Mouse (Mus musculus): ENCODE results near the gene Zcchc24.

The Zcchc24 gene

DNA sequence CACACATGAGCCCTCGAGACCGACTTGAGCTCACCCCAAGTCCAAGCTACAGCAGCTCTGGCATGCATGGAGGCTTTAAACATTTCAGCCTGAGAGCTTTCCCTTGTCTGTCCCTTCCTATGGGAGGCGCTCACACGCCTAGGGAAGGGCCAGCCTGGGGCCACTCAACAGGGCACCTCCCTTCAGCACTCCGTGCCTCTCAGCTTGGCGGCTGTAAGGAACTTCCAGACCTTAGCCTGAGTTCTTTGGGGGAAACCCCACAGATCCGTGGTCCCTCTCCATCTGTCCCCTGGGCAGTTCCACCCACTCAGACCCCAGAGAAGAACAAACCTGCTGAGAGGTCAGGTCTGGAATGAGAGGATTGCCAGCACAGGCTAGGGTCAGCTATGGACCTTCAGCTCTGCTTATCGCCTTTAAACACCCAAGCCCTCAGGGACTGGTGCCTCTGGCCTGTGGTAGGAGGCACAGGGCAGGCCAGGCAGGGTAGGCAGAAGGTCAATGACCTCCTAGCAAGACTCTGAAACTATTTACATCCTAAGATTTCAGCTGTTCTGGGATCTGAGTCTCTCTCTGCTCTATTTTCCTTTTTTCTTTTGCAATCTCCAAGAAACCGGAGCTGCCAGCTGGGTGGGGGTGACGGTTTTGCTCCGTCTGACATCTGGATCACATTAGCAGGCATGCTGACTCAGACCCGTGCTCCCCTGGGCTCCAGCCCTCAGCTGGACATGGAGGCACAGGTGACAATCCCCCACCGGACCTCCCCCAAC, 19.5 kb downstream of the Zcchc24 start:
- no peak for DNase-seq (ENCODE audit: low read depth in 2 of 2, low spot score in 2 of 2)

DNA sequence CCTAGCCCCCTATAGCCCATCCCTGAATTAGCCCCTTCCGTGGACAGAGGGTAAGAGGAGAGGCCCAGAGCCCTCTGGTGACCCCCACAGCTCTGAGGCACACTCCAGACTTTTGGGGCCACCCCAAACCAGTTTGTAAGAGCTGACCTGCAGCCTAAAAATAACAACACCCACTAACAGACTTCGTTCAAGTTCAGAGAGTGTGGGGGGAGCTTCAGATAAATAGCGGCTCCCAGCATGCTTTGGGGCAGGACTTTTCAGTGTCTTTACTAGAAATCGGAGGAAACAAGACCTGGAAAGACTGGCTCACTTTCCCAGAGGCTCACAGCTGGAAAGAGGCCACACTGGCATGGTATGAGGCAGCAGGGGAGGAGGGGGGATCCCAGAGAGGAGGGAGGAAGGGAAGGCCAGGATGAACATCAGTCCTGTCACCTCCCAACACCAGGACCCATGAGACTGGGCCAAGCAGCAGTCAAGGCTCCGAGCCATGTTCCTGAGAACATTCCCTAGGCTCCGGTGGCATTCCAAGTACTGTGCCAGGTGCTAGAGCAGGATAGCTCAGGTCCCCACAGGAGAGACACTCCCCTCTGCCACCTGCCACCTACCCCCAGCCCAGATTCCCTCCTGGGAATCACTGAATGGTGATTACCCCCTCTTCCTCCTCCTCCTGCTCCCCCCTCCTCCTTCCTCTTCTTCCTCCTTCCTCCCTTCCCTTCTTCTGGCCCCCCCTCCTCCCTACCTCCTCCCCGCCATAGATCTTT, 20.7 kb downstream of the Zcchc24 start:
- DNase-seq (ENCODE audit: low read depth in 2 of 2, low spot score in 2 of 2): no peak

DNA sequence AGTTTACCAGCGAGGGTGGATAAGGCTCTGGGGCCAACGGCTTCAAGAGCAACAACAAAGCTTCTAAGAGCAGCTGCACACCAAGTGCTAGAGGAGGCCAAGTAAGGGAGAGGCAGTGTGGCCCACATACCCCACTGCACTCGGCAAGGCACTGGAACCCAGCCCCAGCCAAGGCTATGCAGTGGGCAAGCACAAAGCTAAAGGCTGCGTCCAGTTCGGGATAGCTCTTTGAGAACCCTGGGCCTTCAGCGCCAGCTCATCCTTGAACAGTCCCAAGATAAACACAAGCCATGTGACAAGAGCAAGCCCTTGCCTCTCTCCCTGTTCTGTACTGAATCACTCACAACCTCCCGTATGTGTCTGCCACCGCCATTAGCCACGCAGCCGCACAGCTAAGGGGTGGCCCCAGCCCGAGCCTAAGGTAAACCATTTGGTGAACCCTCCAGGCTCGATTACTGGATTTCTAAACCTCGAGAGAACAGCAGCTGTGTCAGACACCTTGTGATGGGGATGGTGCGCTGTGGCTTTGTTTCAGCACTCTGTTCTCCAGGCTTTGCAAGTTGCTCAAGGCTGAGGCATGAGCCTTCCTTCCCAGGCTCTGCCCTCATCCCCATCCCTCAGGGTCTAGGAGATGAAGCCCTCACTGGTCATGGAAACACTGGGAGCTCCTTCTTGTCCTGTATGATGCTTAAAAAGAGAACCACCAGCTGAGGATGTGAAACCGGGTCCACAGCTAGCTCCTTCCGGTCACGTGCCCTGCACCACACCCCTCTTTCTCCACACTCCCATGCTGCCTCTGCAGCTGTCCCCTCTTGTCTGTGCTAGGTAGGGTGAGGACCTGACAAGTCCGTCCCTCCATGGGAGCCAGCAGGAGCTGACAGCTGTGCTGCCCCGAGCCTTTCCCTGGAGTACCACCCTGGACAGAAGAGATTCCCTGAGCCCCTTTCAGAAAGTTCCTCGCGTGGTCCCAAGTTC, 21.6 kb downstream of the Zcchc24 start:
- DNase-seq (ENCODE audit: low read depth in 2 of 2, low spot score in 2 of 2): no peak

DNA sequence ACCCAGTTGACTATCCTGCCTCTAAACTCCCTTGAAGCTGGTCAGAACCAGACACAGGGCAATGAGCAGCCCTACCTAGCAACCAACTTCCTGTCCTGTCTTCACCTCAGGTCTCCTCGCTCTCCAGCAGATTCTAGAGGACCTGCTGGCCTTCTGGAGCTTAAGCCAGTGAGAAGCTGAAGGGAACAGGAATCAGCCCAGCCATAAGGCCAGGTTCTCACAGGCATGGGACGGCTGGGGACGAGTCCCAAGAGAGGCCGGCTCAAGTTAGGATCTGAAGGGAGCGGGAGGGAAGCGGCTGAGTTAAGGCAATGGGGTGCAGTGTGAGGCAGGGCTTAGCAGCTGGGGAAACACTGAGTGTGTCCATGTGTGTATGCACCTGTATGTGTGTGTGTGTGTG, 22.5 kb downstream of the Zcchc24 start:
- no peak for DNase-seq (ENCODE audit: low read depth in 2 of 2, low spot score in 2 of 2)

DNA sequence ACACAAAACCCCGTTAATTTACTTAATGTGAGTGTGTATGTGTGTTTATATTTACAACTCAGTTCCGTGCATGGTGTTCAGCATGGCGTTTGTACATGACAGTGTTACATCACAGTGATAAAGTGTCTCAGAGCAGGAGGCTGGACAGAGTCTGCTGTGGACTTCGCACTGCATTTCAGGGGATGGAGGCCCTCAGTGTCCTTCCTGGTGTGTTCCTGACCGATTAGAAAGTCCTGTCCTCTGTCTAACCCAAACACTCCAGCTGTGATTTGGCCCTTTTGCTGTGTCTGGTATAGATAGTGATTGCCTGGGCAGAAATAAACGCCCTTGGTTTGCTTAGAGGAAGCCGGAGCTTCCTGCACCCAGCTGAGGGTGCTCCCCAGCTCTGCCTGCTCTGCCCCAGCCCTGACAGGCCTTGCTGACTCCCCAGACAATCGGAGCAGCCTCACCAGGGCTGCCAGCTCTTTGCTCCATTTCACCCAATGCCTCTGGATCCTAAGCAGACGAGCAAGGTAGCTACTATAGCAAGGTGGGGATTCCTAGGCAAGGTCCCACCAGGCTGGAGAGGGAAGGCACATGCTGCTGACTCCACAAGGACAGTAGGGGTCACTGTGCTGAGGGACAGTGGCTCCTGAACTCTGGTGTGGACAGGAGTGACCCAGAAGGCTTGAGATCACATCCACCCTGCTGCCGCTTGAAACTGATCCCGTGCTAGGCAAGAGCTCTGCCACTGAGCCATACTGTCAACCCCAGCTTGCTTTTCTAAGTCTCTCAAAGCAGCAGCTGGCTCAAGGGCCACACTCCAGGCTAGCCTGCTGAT, 23.3 kb downstream of the Zcchc24 start:
- DNase-seq (ENCODE audit: low read depth in 2 of 2, low spot score in 2 of 2): no peak

DNA sequence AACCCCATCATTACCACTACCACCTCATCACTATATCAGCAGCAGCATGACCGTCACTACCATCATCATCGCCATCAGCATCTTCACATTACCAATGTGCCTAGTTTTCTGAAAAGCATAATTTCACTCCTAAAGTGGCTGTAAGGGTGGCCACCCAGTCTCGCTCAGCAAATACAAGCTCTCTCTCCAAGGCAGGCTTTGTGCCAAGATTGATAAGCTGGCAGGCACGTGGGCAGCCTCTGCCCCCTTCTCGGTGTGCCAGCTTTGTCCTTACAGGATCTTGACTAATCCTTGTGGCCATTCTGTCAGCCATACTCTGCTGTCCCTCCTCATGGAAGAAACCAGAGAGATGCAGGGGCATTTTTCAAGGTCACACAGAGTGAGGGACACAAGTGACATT, 25.9 kb downstream of the Zcchc24 start:
- DNase-seq (ENCODE audit: low read depth in 2 of 2, low spot score in 2 of 2): no peak

DNA sequence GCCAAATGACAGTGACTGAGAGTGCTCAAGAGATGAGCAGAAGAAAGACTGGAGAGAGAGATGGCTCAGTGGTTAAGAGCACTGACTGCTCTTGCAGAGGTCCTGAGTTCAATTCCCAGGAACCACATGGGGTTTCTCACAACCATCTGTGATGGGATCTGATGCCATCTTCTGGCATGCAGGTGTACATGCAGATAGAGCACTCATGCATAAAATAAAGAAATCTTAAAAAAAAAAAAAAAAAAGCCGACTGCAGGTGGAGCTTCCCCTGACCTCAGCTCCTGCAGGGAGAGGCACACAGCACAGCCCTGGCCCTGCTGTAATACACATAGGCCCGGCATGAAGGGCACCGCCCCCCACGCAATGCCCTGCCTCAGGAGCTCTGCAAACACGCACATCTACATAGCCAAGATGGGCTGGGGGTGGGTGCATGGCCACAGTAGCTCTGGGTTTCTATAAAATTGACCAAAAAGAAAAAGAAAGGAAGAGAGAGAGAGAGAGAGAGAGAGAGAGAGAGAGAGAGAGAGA, 26.9 kb downstream of the Zcchc24 start:
- DNase-seq (ENCODE audit: low read depth in 2 of 2, low spot score in 2 of 2): no peak

DNA sequence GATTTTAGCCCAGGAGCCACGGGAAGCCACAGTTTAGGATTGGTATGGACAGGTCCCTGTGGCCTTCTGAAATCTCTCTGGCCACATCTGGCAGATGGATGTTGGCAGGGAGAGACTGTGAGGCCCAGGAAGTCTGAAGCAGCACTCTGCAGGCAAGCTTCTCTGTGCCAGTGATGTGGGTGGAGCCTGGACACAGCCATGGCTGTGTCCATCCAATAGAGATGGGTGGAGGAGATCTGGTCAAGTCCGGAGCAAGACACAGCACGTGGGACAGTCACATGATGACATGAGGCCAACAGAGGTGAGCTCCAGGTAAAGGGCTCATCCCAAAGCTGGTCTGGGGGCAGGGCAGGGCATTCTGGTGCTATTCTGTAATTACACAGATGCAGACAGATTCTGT, 27.6 kb downstream of the Zcchc24 start:
- DNase-seq (ENCODE audit: low read depth in 2 of 2, low spot score in 2 of 2): no peak

DNA sequence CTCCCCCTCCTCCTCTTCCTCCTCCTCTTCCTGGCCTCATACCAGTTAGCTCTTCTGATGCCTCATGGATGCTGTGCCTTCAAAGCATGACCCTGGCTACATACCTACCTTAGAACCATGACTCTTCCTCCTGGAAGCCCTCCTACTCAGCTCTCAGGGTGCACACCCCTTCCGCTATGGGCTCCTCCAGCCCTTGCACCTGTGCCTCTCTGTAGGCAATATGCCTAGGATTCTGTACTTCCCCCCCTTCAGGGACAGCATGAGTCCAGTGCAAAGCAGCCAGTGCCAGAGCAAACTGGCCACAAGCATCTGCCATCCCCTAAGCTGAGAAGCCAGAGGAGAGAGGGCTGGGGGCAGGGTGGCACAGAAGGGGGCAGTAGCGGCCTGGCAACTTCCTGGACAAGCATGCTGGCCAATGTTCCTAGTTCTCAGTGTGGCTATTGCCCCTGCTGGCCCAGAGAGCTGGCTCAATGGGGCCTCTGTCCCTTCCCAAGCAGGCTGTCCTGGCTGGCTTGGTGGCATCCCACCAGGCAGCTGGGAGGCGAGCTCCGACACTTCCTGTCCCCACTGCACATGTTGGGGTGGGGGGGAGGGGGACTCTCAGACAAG, 28.8 kb downstream of the Zcchc24 start:
- DNase-seq (ENCODE audit: low read depth in 2 of 2, low spot score in 2 of 2): no peak

DNA sequence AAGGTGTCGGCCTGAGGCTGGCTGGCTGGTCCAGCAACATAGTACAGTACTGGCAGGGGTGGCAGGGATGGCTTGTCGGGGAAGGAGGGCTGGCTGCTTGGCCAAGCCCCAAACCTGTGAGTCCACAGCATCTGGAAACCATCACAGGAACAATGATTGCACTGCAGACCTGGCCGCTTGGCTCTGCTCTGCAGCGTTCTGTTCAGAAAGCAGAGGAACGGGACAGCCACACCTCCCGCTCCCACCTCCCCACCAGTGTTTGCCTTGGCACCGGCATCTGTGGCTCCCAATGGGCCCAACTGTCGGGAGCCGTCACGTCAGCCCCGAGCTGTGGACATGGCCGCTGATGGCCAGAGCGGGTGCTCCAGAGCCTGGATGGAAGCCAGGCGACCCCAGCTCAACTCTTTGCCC, 30.2 kb downstream of the Zcchc24 start:
- no peak for DNase-seq (ENCODE audit: low read depth in 2 of 2, low spot score in 2 of 2)

DNA sequence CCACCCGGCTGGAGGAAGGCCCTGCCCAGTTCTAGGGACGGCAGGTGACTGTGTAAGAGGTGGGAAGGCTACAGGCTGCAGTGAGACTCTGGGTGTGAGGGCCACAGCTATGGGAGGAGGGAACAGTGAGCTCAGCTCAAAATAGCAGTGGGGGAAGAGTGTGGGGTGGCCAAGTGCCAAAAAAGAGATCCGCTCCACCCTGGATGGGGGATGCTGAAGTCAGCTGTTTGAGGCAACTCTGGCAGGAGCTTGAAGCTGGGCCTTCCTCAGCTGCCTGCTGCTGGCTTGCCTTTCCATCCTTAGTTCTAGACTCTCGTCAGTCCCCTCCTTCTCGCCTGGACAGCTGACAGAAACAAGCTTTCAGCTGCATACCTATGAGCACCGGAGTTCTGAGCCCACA, 32.2 kb downstream of the Zcchc24 start:
- DNase-seq (ENCODE audit: low read depth in 2 of 2, low spot score in 2 of 2): no peak

DNA sequence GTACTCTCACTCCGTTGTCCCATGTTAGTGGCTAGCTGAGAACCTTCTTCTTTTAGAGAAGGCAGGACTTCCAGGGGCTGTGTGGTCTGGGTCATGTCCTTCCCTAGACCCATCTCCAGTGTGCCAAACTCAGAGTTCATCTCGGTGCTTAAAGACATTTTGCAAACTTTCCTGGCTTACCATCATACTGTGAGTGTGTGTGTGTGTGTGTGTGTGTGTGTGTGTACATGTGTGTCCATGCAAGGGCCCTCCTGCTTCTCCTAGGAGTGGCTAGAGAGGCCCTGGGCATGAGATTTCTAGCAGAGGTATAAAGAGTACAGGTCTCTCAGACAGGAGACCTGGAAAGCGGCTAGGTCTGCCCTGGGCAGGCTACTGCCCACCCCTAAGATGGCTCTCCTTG, 32.7 kb downstream of the Zcchc24 start:
- DNase-seq (ENCODE audit: low read depth in 2 of 2, low spot score in 2 of 2): no peak

DNA sequence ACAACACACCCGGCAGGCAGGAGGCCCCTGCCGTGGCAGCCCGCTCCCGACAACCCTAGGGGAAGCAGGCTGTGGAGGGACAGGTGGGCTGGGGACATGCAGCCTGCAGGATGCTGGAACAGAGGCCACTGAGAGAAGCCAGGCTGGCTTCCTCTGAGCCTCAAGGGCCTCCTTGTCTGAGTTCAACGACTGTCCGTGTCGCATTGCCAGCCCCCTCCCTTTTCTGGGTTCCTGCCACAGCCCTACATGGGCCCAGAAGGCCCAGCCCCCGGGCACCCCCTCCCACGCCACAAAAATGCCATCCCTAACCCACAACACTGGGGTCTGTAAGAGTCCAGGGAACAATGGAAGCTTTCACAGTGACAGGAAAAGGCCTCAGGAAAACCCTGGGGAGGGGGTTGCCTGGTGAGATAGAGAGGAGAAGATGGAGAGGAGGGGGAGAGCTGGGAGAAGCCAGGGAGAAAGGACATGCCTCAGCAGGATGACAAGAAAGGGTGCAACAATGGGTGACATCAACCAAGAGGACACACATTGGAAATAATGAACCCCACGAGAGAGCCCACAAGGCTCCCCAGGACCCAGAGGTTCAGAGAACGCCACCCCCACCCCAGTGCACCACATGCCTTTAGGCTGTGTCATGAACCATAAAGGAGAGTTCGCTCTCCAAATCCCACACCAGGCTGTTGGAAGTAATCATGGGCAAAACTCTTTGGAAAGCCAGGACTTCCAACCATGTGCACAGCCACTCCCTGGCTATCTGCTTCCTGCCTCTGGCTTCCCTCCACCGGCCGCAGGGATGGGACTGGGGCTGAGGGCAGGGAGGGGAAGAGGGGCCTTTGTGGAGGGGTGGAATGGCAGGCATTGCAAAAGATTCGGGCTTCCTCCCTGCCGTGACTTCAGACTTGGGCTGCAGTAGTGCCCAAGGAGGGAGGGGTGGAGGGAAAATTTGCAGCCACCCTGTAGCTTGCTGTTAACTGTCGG, 33.8 kb downstream of the Zcchc24 start:
- DNase-seq (ENCODE audit: low read depth in 2 of 2, low spot score in 2 of 2): no peak

DNA sequence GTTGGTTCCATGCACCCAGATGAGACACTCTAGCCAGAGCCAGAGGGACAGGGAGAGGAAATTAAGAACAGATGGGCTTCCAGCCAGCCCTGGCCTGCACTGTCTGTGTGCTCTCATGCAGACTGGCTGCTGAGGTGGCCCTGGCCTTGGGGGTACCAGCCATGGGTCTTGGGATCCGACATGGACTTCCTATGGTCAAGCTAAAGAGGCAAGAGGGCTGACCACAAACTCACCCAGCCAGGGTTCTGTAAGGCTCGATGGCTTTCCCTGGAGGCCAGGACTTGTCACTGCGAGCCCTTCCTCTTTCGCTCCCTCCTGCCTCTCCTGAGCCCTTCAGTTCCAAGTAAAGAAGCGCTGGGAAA, 41.7 kb downstream of the Zcchc24 start:
- no peak for DNase-seq (ENCODE audit: low read depth in 2 of 2, low spot score in 2 of 2)

DNA sequence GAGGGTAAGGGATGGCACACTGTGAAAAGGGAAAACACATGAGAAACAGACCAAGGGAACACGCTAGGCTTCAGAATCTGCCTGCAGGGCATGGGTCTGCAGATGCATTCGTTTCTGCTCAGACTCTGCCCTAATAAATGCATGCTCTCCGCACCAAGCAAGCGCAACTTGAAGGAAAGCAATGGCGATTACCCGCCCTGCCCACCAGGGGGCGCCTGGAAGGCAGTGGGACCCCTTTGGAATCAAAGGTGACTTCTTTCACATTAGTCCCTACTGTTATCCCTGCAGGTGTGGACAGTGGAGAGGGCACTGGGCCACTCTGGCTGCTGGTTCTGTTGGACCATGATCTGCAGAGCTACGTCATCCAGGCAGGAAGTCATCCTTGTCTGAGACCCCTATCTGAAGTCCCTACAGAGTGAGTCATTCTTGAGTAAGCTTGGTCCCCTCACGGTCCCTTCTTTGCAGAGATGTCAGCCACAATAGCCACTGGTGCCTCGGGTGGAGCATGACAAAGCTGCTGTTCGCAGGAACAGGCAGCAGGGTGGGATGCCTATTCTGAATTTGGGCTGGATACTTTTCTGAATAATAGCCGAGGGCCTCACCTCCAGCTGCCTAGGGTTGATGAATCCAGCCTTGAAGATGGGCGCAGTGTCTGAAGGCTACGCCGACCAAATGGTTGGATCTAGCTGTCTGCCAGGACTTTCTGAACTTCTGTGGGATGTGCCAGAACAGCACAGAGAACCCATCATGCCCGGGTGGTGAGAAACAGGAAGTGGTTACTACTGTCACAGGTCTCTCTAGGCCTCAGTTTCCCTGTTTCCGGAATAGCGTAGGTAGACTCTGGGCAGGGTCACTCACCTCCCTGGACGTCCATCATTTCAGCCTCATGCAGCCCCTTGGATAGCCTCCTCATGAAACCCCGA, 42.4 kb downstream of the Zcchc24 start:
- peak; percentile 51 to 72 for DNase-seq (ENCODE audit: low read depth in 2 of 2, low spot score in 2 of 2)

DNA sequence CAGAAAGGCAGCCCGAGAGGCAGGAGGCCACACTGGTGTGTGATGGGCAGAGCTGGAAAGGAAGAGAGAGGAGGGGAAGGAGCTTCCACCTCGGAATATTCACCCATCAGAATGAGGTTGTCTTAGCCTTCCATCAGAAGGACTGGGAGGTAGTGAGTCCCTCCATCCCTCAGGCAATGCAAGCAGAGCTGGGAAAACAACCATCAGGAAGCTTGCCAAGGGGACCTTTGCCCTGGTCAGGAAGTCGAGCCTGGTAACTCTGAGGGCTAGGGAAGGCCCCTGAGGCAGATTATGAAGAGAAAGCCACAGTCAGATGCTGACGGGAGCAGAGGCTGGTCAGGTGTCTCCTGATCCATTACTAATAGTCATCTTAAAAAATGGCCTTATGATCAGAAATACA, 43.1 kb downstream of the Zcchc24 start:
- no peak for DNase-seq (ENCODE audit: low read depth in 2 of 2, low spot score in 2 of 2)

DNA sequence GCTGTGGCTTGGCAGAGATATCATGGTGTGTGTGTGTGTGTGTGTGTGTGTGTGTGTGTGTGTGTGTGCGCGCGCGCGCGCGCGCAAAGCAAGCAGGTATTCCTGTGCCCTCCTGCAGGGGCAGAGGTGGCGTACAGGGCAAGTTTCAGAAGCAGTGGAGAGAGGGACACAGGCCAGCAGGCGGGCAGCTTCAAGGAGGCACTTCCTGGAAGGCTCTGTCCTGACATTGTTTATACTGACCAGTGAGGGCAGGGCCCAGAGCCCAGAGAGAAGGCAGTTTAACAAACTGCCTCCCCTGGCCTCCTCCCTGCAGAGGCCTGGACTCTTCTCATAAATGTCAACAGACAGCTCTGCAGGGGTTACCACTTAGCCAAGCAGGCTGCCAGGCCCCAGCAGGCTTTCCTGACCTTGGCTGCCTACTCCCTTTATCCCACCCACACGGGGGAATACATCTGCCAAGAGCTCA, 43.8 kb downstream of the Zcchc24 start:
- no peak for DNase-seq (ENCODE audit: low read depth in 2 of 2, low spot score in 2 of 2)

Measured in CD8-positive naive resting alpha-beta T cell, adult 2 months (primary cell).